Mouse (Mus musculus): ENCODE data around the gene Qtrt2.

GRCm38 (mm10) chr16:43900571-43900970 is 26.0 kb downstream of the Qtrt2 start:
- TF ChIP-seq RAD21 (IDR thresholded peaks at IDR 0.05; ENCODE audit: low read depth, low read length) (no peak), USF2 (conservative IDR thresholded peaks at IDR 0.05; ENCODE audit: low read depth, low read length) (no peak), EP300 (IDR thresholded peaks at IDR 0.05; ENCODE audit: low read length) (no peak), ZC3H11A (IDR thresholded peaks at IDR 0.05; ENCODE audit: low read depth, low read length) (no peak), MAFK (IDR thresholded peaks at IDR 0.05; ENCODE audit: insufficient replicate concordance, low read length) (no peak), E2F4 (IDR thresholded peaks at IDR 0.05; ENCODE audit: insufficient replicate concordance, low read depth, low read length) (no peak), POLR2AphosphoS2 (IDR thresholded peaks at IDR 0.05; ENCODE audit: low read depth, low read length) (no peak), CTCF (conservative IDR thresholded peaks at IDR 0.05 in 1 of 2, IDR thresholded peaks at IDR 0.05 in 1 of 2; ENCODE audit: low read depth in 2 of 2, low read length in 2 of 2) (no peak), POLR2A (IDR thresholded peaks at IDR 0.05; ENCODE audit: low read depth, low read length) (no peak), USF1 (IDR thresholded peaks at IDR 0.05; ENCODE audit: low read depth, low read length) (no peak)
